18 mouse cellular contexts compared by ENCODE assay signal in genomic region chr4:128002638-128003101, GRCm38 (mm10). TPM values are rescaled to one million over a fixed set of nuclear protein-coding genes. Genes with fewer than 3 reads are reported as not detected.
DNase-seq lines count a peak whose midpoint lies in the region; ATAC-seq and TF ChIP-seq lines count a peak whose summit lies in the region.
"Had no signal": no experiment of that assay in that cellular context is flagged by ENCODE, and none has a peak within 500 bp of the region (broad histone marks: within the 10 kb centered on the region; RNA-seq: fewer than 3 reads in every experiment).

No protein-coding gene starts in this region.

- no peak overlapping the region for H3K9ac ChIP-seq in heart, embryonic 14.5 days (ENCODE audit: low read length)
- H3K9ac ChIP-seq: embryonic facial prominence, embryonic 15.5 days; kidney, embryonic 15.5 days; lung, embryonic 14.5 days had no signal

- DNase-seq in cerebellum, adult 9-11 months: peak; percentile 43
- DNase-seq in cerebellum, postnatal 36 days: no peak
- no peak for DNase-seq in heart, postnatal 14 days
- DNase-seq in left cerebral cortex, adult 2 months (ENCODE audit: extremely low spot score in 1 of 2, low spot score in 2 of 2): no peak
- DNase-seq in adrenal gland, adult 2 months: no peak
- DNase-seq: adrenal gland, postnatal 36 days; lung, embryonic 14.5 days; retina, postnatal 1 day had no signal

- WGBS in heart, embryonic 14.5 days: 48% methylated on average over 4 of the region's 4 CpGs

- intact Hi-C loops in heart, postnatal 14 days (cut with DNase I): no loop called here
- intact Hi-C loops in left cerebral cortex, adult 2 months (cut with DNase I): loop anchor here (5.0 kb wide), 1 partner anchor 85 kb away; no protein-coding TSS in a partner anchor

- no peak overlapping the region for H3K4me2 ChIP-seq in heart, embryonic 14.5 days (ENCODE audit: low read length)
- H3K4me2 ChIP-seq: embryonic facial prominence, embryonic 15.5 days; kidney, embryonic 15.5 days; liver, embryonic 11.5 days; lung, embryonic 14.5 days had no signal

- 0 out of 2 replicates have a peak, but pooled peaks cover 4% of the 10 kb centered on the region for H3K27me3 ChIP-seq in heart, embryonic 14.5 days (ENCODE audit: control insufficient read depth, insufficient read depth, low read length)
- H3K27me3 ChIP-seq in megakaryocyte, embryonic 14.5 days (replicated peaks): no peaks in the 10 kb centered on the region
- H3K27me3 ChIP-seq: embryonic facial prominence, embryonic 15.5 days; kidney, embryonic 15.5 days had no signal

- no peak overlapping the region for H3K27ac ChIP-seq in heart, embryonic 14.5 days (replicated peaks in 1 of 2; ENCODE audit: control insufficient read depth in 1 of 2, insufficient read depth in 1 of 2, low read depth in 2 of 2, low read length in 2 of 2)
- 0 out of 2 replicates have a peak overlapping the region, but pooled peaks have one; percentile 11 for H3K27ac ChIP-seq in left cerebral cortex, adult 2 months
- H3K27ac ChIP-seq: embryonic facial prominence, embryonic 15.5 days; kidney, embryonic 15.5 days had no signal

- no peaks in the 10 kb centered on the region for H3K4me1 ChIP-seq in heart, embryonic 14.5 days (ENCODE audit: control insufficient read depth in 2 of 2, insufficient read depth in 2 of 2, low read length in 2 of 2)
- H3K4me1 ChIP-seq in megakaryocyte, embryonic 14.5 days: no peaks in the 10 kb centered on the region
- H3K4me1 ChIP-seq: embryonic facial prominence, embryonic 15.5 days; kidney, embryonic 15.5 days had no signal

- TF ChIP-seq CTCF in left cerebral cortex, adult 2 months (IDR thresholded peaks at IDR 0.05): no peak

- H3K36me3 ChIP-seq in heart, embryonic 14.5 days (ENCODE audit: control insufficient read depth, insufficient read depth, low read length): no peaks in the 10 kb centered on the region
- no peaks in the 10 kb centered on the region for H3K36me3 ChIP-seq in megakaryocyte, embryonic 14.5 days (replicated peaks; ENCODE audit: low read length)
- H3K36me3 ChIP-seq: embryonic facial prominence, embryonic 15.5 days; kidney, embryonic 15.5 days had no signal

- no peaks in the 10 kb centered on the region for H3K9me3 ChIP-seq in heart, embryonic 14.5 days (ENCODE audit: control insufficient read depth, low read length)
- peaks cover 66% of the 10 kb centered on the region for H3K9me3 ChIP-seq in megakaryocyte, embryonic 14.5 days
- H3K9me3 ChIP-seq: embryonic facial prominence, embryonic 15.5 days; kidney, embryonic 15.5 days had no signal

- 0 out of 2 replicates have a peak, but pooled peaks have one; percentile 43 for ATAC-seq in heart, embryonic 14.5 days (ENCODE audit: insufficient number of reproducible peaks, insufficient read depth, low FRiP score, low read depth)
- ATAC-seq in megakaryocyte, adult 5-6 weeks (ENCODE audit: poor library complexity, severe bottlenecking): no peak

- no peak overlapping the region for H3K4me3 ChIP-seq in heart, embryonic 14.5 days (ENCODE audit: control insufficient read depth in 1 of 2, insufficient read depth in 1 of 2, low read depth in 1 of 2, low read length in 2 of 2)
- H3K4me3 ChIP-seq in megakaryocyte, embryonic 14.5 days (replicated peaks): peak overlapping the region; percentile 21
- no peak overlapping the region for H3K4me3 ChIP-seq in left cerebral cortex, adult 2 months
- H3K4me3 ChIP-seq: embryonic facial prominence, embryonic 15.5 days; kidney, embryonic 15.5 days had no signal

RNA-seq across cellular contexts. Expression of gene Csmd2, which starts 15.0 kb away (rescaled TPM):
- 0.04 and 0.07 TPM in 2 replicates for polyA plus RNA-seq in heart, embryonic 14.5 days (2014; fragmentation: Nextera tagmentation; extraction: Ambion mirVana)
- total RNA-seq in heart, postnatal 14 days (2021): under 1 TPM; 0.12 to 0.17 TPM
- not detected in 2 replicates for polyA plus RNA-seq in megakaryocyte, embryonic 14.5 days (2012; ENCODE audit: insufficient read depth, low replicate concordance)
- total RNA-seq in megakaryocyte, adult 5-6 weeks (2015): not detected in 2 replicates
- total RNA-seq in megakaryocyte, adult 5-6 weeks (2017): not detected in 2 replicates
- 10 to 100 TPM; 61.9 to 63.0 TPM for total RNA-seq in left cerebral cortex, adult 2 months (2021)
- total RNA-seq in adrenal gland, adult 2 months (2021): under 1 TPM; 0.21 to 0.49 TPM
- polyA plus RNA-seq in adrenal gland, adult 2 months (2012; rRNA removed): 1.1 and 1.9 TPM in 2 replicates
- total RNA-seq: megakaryocyte progenitor cell, adult 5-6 weeks; neutrophil, adult 5-6 weeks had no signal

RNA-seq across cellular contexts. Expression of gene CK137956, which starts 31.9 kb away (rescaled TPM):
- polyA plus RNA-seq in heart, embryonic 14.5 days (2014; fragmentation: Nextera tagmentation; extraction: Ambion mirVana): not detected in 2 replicates
- total RNA-seq in heart, postnatal 14 days (2021): not detected
- not detected in 2 replicates for polyA plus RNA-seq in megakaryocyte, embryonic 14.5 days (2012; ENCODE audit: insufficient read depth, low replicate concordance)
- not detected in 2 replicates for total RNA-seq in megakaryocyte, adult 5-6 weeks (2015)
- not detected in 2 replicates for total RNA-seq in megakaryocyte, adult 5-6 weeks (2017)
- 1 to 10 TPM; 1.1 to 1.6 TPM for total RNA-seq in left cerebral cortex, adult 2 months (2021)
- total RNA-seq in adrenal gland, adult 2 months (2021): not detected
- polyA plus RNA-seq in adrenal gland, adult 2 months (2012; rRNA removed): not detected in 2 replicates
- total RNA-seq: adrenal gland, postnatal 36 days; megakaryocyte progenitor cell, adult 5-6 weeks; neutrophil, adult 5-6 weeks had no signal
- polyA plus RNA-seq: embryonic facial prominence, embryonic 15.5 days; heart, embryonic 16.5 days; intestine, embryonic 14.5 days; kidney, embryonic 15.5 days; liver, embryonic 11.5 days; lung, embryonic 14.5 days had no signal

Comparison
In these comparisons a context has a peak if more than half of its experiments do, and no peak if none do; other contexts are left out.
1. RNA of gene Csmd2, which starts 15.0 kb away (total RNA-seq): 61.9 to 63.0 TPM in left cerebral cortex, adult 2 months; 0.21 to 0.49 TPM in adrenal gland, adult 2 months, 0.12 to 0.17 TPM in heart, postnatal 14 days and not detected in megakaryocyte, adult 5-6 weeks; every median in the first group is over 10 times any median in the second.